Mouse (Mus musculus) adipose tissue, adult 10 weeks (tissue): Measurements from ENCODE around the gene Atp1b1. TPM values are rescaled to one million over a fixed set of nuclear protein-coding genes. Genes with fewer than 3 reads are reported as not detected.

Source experiments
- polyA plus RNA-seq: library from polyadenylated mRNA; stranded (reverse); fragments of 350-450 nt; fragmentation: Illumina TruSeq; extraction: RNeasy Lipid Tissue Mini Kit (QIAGEN cat#74804); gene quantifications from one replicate; pipeline ENCODE4 v1.2.3, GENCODE M21; 2014; ENCODE audit warnings: low read depth, low replicate concordance

Gene Atp1b1
- 88.6 TPM for polyA plus RNA-seq

DNA sequence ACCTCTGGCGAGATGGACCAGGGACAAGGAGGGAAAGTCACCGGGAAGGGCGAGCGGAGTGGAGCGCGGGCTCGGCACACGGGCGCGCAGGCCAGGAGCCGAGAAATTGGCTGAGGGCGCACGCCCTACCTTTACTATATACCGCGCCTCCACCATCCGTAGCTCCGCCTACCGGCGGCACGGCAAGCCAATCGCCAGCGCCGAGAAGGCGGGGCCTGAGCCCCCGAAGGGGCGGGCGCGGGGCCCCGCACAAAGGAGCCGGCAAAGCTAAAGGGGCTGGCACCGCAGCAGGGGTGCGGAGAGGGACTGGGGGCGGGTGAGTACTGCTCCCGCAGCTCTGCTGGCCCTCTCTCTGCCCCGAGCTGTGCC, at the start of gene Atp1b1:
Gene Atp1b1, minus strand, starts transcription at position 111 of the 369 bp plus-strand sequence.

Other genes starting within 250 kb of the Atp1b1 start
- gene Slc19a2, start 209.3 kb downstream of the Atp1b1 start, polyA plus RNA-seq, result 13.8 TPM
- gene Ccdc181, start 182.8 kb downstream of the Atp1b1 start, polyA plus RNA-seq, result 20.7 TPM
- 19.1 TPM for gene Nme7, start 154.2 kb downstream of the Atp1b1 start, polyA plus RNA-seq
- 21.0 TPM for gene Blzf1, start 150.9 kb downstream of the Atp1b1 start, polyA plus RNA-seq